In genomic region chr5:124210281-124211016, GRCm38 (mm10) we compare ENCODE assay signal across 10 mouse cellular contexts. TPM values are rescaled to one million over a fixed set of nuclear protein-coding genes. Genes with fewer than 3 reads are reported as not detected.
DNase-seq lines count a peak whose midpoint lies in the region; ATAC-seq and TF ChIP-seq lines count a peak whose summit lies in the region.
"Had no signal": no experiment of that assay in that cellular context is flagged by ENCODE, and none has a peak within 500 bp of the region (broad histone marks: within the 10 kb centered on the region; RNA-seq: fewer than 3 reads in every experiment).

No protein-coding gene starts in this region.

- no peak overlapping the region for H3K4me2 ChIP-seq in lung, embryonic 16.5 days (ENCODE audit: low read depth, low read length)
- no peak overlapping the region for H3K4me2 ChIP-seq in intestine, embryonic 16.5 days (ENCODE audit: low read depth, low read length)
- no peak overlapping the region for H3K4me2 ChIP-seq in neural tube, embryonic 15.5 days

- no peaks in the 10 kb centered on the region for H3K27me3 ChIP-seq in lung, embryonic 16.5 days (ENCODE audit: control insufficient read depth, insufficient read depth, low read depth, low read length)
- H3K27me3 ChIP-seq in intestine, embryonic 16.5 days (replicated peaks; ENCODE audit: control insufficient read depth, insufficient read depth, low read length): no peaks in the 10 kb centered on the region
- H3K27me3 ChIP-seq in neural tube, embryonic 15.5 days (replicated peaks): no peaks in the 10 kb centered on the region
- H3K27me3 ChIP-seq: megakaryocyte, embryonic 14.5 days had no signal

- no peak for TF ChIP-seq CTCF in lung, adult 2 months (IDR thresholded peaks at IDR 0.05; ENCODE audit: insufficient read depth, low read length)

- DNase-seq in embryo, embryonic 10 days (ENCODE audit: low spot score): peak; percentile 67
- no peak for DNase-seq in embryo, embryonic 9.5 days (ENCODE audit: extremely low spot score)
- no peak for DNase-seq in lung, adult 2 months
- DNase-seq in cerebellum, postnatal 14 days: peak; percentile 52 to 60
- DNase-seq: thymus, adult 2 months had no signal

- no peak overlapping the region for H3K4me3 ChIP-seq in lung, embryonic 16.5 days (ENCODE audit: low read length)
- no peak overlapping the region for H3K4me3 ChIP-seq in lung, adult 2 months (replicated peaks; ENCODE audit: extremely low read depth, low read depth, low read length)
- no peak overlapping the region for H3K4me3 ChIP-seq in intestine, embryonic 16.5 days (ENCODE audit: low read length)
- H3K4me3 ChIP-seq in neural tube, embryonic 15.5 days (replicated peaks): no peak overlapping the region
- H3K4me3 ChIP-seq: megakaryocyte, embryonic 14.5 days had no signal

- 71% methylated on average over 18 of the region's 18 CpGs for WGBS in lung, embryonic 16.5 days
- 66% methylated on average over 18 of the region's 18 CpGs for WGBS in lung, adult 2 months
- WGBS in intestine, embryonic 16.5 days: 80% methylated on average over 18 of the region's 18 CpGs
- WGBS in neural tube, embryonic 15.5 days: 70% methylated on average over 18 of the region's 18 CpGs

- H3K9ac ChIP-seq in lung, embryonic 16.5 days (ENCODE audit: low read length): no peak overlapping the region
- no peak overlapping the region for H3K9ac ChIP-seq in intestine, embryonic 16.5 days (ENCODE audit: low read depth, low read length)
- no peak overlapping the region for H3K9ac ChIP-seq in neural tube, embryonic 15.5 days (replicated peaks)

- H3K36me3 ChIP-seq in lung, embryonic 16.5 days (ENCODE audit: control insufficient read depth, insufficient read depth, low read length): no peaks in the 10 kb centered on the region
- H3K36me3 ChIP-seq in intestine, embryonic 16.5 days (ENCODE audit: control insufficient read depth, insufficient read depth, low read length): no peaks in the 10 kb centered on the region
- H3K36me3 ChIP-seq in neural tube, embryonic 15.5 days: peaks cover 10% of the 10 kb centered on the region; the same call in 1 of the 2 replicates

- H3K4me1 ChIP-seq in lung, embryonic 16.5 days (replicated peaks; ENCODE audit: control insufficient read depth, insufficient read depth, low read length): peaks cover 26% of the 10 kb centered on the region
- peaks cover 56% of the 10 kb centered on the region for H3K4me1 ChIP-seq in lung, adult 2 months (ENCODE audit: control insufficient read depth, insufficient read depth, low read length)
- peaks cover 22% of the 10 kb centered on the region for H3K4me1 ChIP-seq in intestine, embryonic 16.5 days (ENCODE audit: control insufficient read depth, insufficient read depth, low read length)
- peaks cover 56% of the 10 kb centered on the region for H3K4me1 ChIP-seq in neural tube, embryonic 15.5 days

- H3K27ac ChIP-seq in lung, embryonic 16.5 days (ENCODE audit: low read length): 0 out of 2 replicates have a peak overlapping the region, but pooled peaks have one; percentile 8
- no peak overlapping the region for H3K27ac ChIP-seq in intestine, embryonic 16.5 days (ENCODE audit: low read length)
- H3K27ac ChIP-seq in neural tube, embryonic 15.5 days (replicated peaks): no peak overlapping the region

- ATAC-seq in lung, embryonic 16.5 days (ENCODE audit: low read depth): no peak
- 0 out of 2 replicates have a peak, but pooled peaks have one; percentile 10 for ATAC-seq in megakaryocyte progenitor cell, adult 5-6 weeks (replicated peaks; ENCODE audit: poor library complexity)
- no peak for ATAC-seq in intestine, embryonic 16.5 days
- no peak for ATAC-seq in neural tube, embryonic 15.5 days (ENCODE audit: low FRiP score)

- no peaks in the 10 kb centered on the region for H3K9me3 ChIP-seq in lung, embryonic 16.5 days (ENCODE audit: control insufficient read depth, low read length)
- H3K9me3 ChIP-seq in intestine, embryonic 16.5 days (ENCODE audit: control insufficient read depth, low read length): no peaks in the 10 kb centered on the region
- H3K9me3 ChIP-seq in neural tube, embryonic 15.5 days (replicated peaks): no peaks in the 10 kb centered on the region
- H3K9me3 ChIP-seq: megakaryocyte, embryonic 14.5 days had no signal

- TF ChIP-seq POLR2A in lung, adult 2 months (IDR thresholded peaks at IDR 0.05; ENCODE audit: borderline replicate concordance, extremely low read depth, low read depth, low read length): no peak

RNA-seq across cellular contexts. Expression of gene Pitpnm2, which starts 39.1 kb away (rescaled TPM):
- polyA plus RNA-seq in lung, embryonic 16.5 days (2015; fragmentation: Nextera tagmentation; extraction: Ambion mirVana): 6.6 and 9.2 TPM in 2 replicates
- polyA plus RNA-seq in lung, adult 2 months (2012; rRNA removed): 122 and 163 TPM in 2 replicates
- 6.0 and 7.5 TPM in 2 replicates for total RNA-seq in megakaryocyte progenitor cell, adult 5-6 weeks (2015)
- 2.5 and 3.1 TPM in 2 replicates for total RNA-seq in megakaryocyte progenitor cell, adult 5-6 weeks (2017)
- polyA plus RNA-seq in intestine, embryonic 16.5 days (2015; fragmentation: Nextera tagmentation; extraction: Ambion mirVana): 1.8 and 2.4 TPM in 2 replicates
- 8.9 and 9.4 TPM in 2 replicates for polyA plus RNA-seq in neural tube, embryonic 15.5 days (2015; fragmentation: Nextera tagmentation; extraction: Ambion mirVana)

Comparison
In these comparisons a context has a peak if more than half of its experiments do, and no peak if none do; other contexts are left out.
1. DNase-seq: peak in embryo, embryonic 10 days (single experiment) and cerebellum, postnatal 14 days (2 of 2); none in embryo, embryonic 9.5 days (single experiment) and lung, adult 2 months (single experiment).
2. RNA of gene Pitpnm2, which starts 39.1 kb away (polyA plus RNA-seq): 122 to 163 TPM in lung, adult 2 months; 8.9 to 9.4 TPM in neural tube, embryonic 15.5 days, 6.6 to 9.2 TPM in lung, embryonic 16.5 days and 1.8 to 2.4 TPM in intestine, embryonic 16.5 days; every median in the first group is over 10 times any median in the second.